Mouse (Mus musculus) hindbrain, postnatal 0 days (tissue): ENCODE measurements at regions not wholly inside any gene's neighbourhood (a gene's known extent, or its start where the extent isn't known, plus 50 kb on each side); places are given as distances from the start of the nearest gene placed in this dataset.

ENCODE experiments used
- ATAC-seq: fragments of 200-750 bp; cut with Nextera tagmentation; 2 replicates; pipeline ENCODE4 v1.8.0; 2017; ENCODE audit warnings: mild to moderate bottlenecking, moderate TSS enrichment, moderate library complexity
- DNase-seq: peaks from one replicate; pipeline ENCODE4 v3.0.0-alpha.2; 2015; ENCODE audit warnings: low spot score
- H3K27ac ChIP-seq: fragments of 300-500 bp; sonication (generic); 2 replicates; pipeline ENCODE4 v1.5.1; 2014; ENCODE audit warnings: mild to moderate bottlenecking
- H3K27me3 ChIP-seq: fragments of 300-500 bp; sonication (generic); 2 replicates; pipeline ENCODE4 v1.6.1; 2014; ENCODE audit warnings: low read length, mixed read lengths; ENCODE audit not compliant: insufficient read depth
- H3K36me3 ChIP-seq: fragments of 300-500 bp; sonication (generic); 2 replicates; pipeline ENCODE4 v1.6.1; 2014; ENCODE audit warnings: low read length, mixed read lengths; ENCODE audit not compliant: insufficient read depth
- H3K4me1 ChIP-seq: fragments of 300-500 bp; sonication (generic); 2 replicates; pipeline ENCODE4 v1.6.1; 2014; ENCODE audit warnings: antibody characterized with exemption, low read length, mixed read lengths; ENCODE audit not compliant: insufficient read depth
- H3K4me2 ChIP-seq: fragments of 300-500 bp; sonication (generic); 2 replicates; pipeline ENCODE4 v1.6.1; 2014; ENCODE audit warnings: low read depth, mild to moderate bottlenecking, low read length, moderate library complexity, mixed read lengths
- H3K4me3 ChIP-seq: fragments of 300-500 bp; sonication (generic); 2 replicates; pipeline ENCODE4 v1.5.1; 2014; ENCODE audit warnings: low read length
- H3K9ac ChIP-seq: fragments of 300-500 bp; sonication (generic); replicated peaks from 2 replicates; pipeline ENCODE4 v1.6.1; 2014; ENCODE audit warnings: mild to moderate bottlenecking, low read length, moderate library complexity, mixed read lengths
- H3K9me3 ChIP-seq: fragments of 300-500 bp; sonication (generic); 2 replicates; pipeline ENCODE4 v1.6.1; 2016; ENCODE audit warnings: low read length, mixed read lengths
- CTCF ChIP-seq: IDR thresholded peaks from 2 replicates; pipeline ENCODE4 v1.5.1; 2016; ENCODE audit warnings: antibody characterized with exemption, control low read depth, low read depth
- WGBS: fragments of 180-500 bp; shearing (Covaris S2); extraction: QIAGEN DNeasy Blood & Tissue Kit; methylation state at CpG from one replicate; pipeline ENCODE4 v1.1.7; 2014; 5-methylcytosine and 5-hydroxymethylcytosine counted together

GRCm38 (mm10) chr15:88503896-88504295, 96.2 kb upstream of the Zdhhc25 start:
- H3K4me3 ChIP-seq = no peak overlapping the region
- no peak for DNase-seq
- H3K9ac ChIP-seq = no peak overlapping the region
- peaks cover 3% of the 10 kb centered on the region; the same call in 1 of the 2 replicates for H3K4me1 ChIP-seq
- no peak for ATAC-seq
- no peak overlapping the region for H3K4me2 ChIP-seq
- H3K9me3 ChIP-seq = no peaks in the 10 kb centered on the region
- no peaks in the 10 kb centered on the region for H3K36me3 ChIP-seq
- no peak for TF ChIP-seq CTCF
- WGBS = 63% methylated on average over 7 of the region's 7 CpGs
- no peak overlapping the region for H3K27ac ChIP-seq
- no peaks in the 10 kb centered on the region for H3K27me3 ChIP-seq

GRCm38 (mm10) chr15:88505491-88506119, 94.5 kb upstream of the Zdhhc25 start:
- DNase-seq (peak; percentile 77), ATAC-seq (peak; percentile 51; the same call in 1 of the 2 replicates)
- Histone ChIP-seq H3K27me3 (no peaks in the 10 kb centered on the region), H3K9me3 (no peaks in the 10 kb centered on the region), H3K4me1 (peaks cover 3% of the 10 kb centered on the region; the same call in 1 of the 2 replicates), H3K4me3 (no peak overlapping the region), H3K9ac (no peak overlapping the region), H3K27ac (no peak overlapping the region), H3K4me2 (no peak overlapping the region), H3K36me3 (no peaks in the 10 kb centered on the region)
- no peak for TF ChIP-seq CTCF
- WGBS = 36% methylated on average over 13 of the region's 13 CpGs

GRCm38 (mm10) chr15:88507886-88508285, 92.2 kb upstream of the Zdhhc25 start:
- H3K27ac ChIP-seq = no peak overlapping the region
- no peak overlapping the region for H3K4me2 ChIP-seq
- H3K4me1 ChIP-seq = no peaks in the 10 kb centered on the region; the same call in 1 of the 2 replicates
- TF ChIP-seq CTCF = no peak
- no peak overlapping the region for H3K9ac ChIP-seq
- ATAC-seq (no peak), DNase-seq (no peak)
- WGBS = 53% methylated on average over 2 of the region's 2 CpGs
- no peaks in the 10 kb centered on the region for H3K27me3 ChIP-seq
- H3K36me3 ChIP-seq = no peaks in the 10 kb centered on the region
- H3K4me3 ChIP-seq = no peak overlapping the region
- H3K9me3 ChIP-seq = no peaks in the 10 kb centered on the region

GRCm38 (mm10) chr15:88508971-88509370, 91.1 kb upstream of the Zdhhc25 start:
- Histone ChIP-seq H3K27me3 (no peaks in the 10 kb centered on the region), H3K4me3 (no peak overlapping the region), H3K36me3 (no peaks in the 10 kb centered on the region), H3K4me2 (no peak overlapping the region), H3K9me3 (no peaks in the 10 kb centered on the region), H3K27ac (no peak overlapping the region), H3K4me1 (no peaks in the 10 kb centered on the region; the same call in 1 of the 2 replicates), H3K9ac (no peak overlapping the region)
- ATAC-seq (no peak), DNase-seq (no peak)
- WGBS = 75% methylated on average over 6 of the region's 6 CpGs
- no peak for TF ChIP-seq CTCF

GRCm38 (mm10) chr15:88509626-88510025, 90.5 kb upstream of the Zdhhc25 start:
- Histone ChIP-seq H3K4me1 (no peaks in the 10 kb centered on the region; the same call in 1 of the 2 replicates), H3K4me3 (no peak overlapping the region), H3K36me3 (no peaks in the 10 kb centered on the region), H3K27ac (no peak overlapping the region), H3K9me3 (no peaks in the 10 kb centered on the region), H3K27me3 (no peaks in the 10 kb centered on the region), H3K4me2 (no peak overlapping the region), H3K9ac (no peak overlapping the region)
- 35% methylated on average over 2 of the region's 2 CpGs for WGBS
- ATAC-seq (no peak), DNase-seq (peak; percentile 58)
- no peak for TF ChIP-seq CTCF

GRCm38 (mm10) chr15:88514091-88514490, 86.0 kb upstream of the Zdhhc25 start:
- no peak for TF ChIP-seq CTCF
- DNase-seq (no peak), ATAC-seq (no peak)
- Histone ChIP-seq H3K4me2 (no peak overlapping the region), H3K4me1 (no peaks in the 10 kb centered on the region), H3K9ac (no peak overlapping the region), H3K36me3 (no peaks in the 10 kb centered on the region), H3K27me3 (no peaks in the 10 kb centered on the region), H3K4me3 (no peak overlapping the region), H3K9me3 (no peaks in the 10 kb centered on the region), H3K27ac (no peak overlapping the region)
- 86% methylated on average over 5 of the region's 5 CpGs for WGBS

GRCm38 (mm10) chr15:88531218-88531617, 68.9 kb upstream of the Zdhhc25 start:
- Histone ChIP-seq H3K9ac (no peak overlapping the region), H3K36me3 (no peaks in the 10 kb centered on the region), H3K27ac (no peak overlapping the region), H3K4me1 (no peaks in the 10 kb centered on the region), H3K27me3 (no peaks in the 10 kb centered on the region), H3K9me3 (0 out of 2 replicates have a peak, but pooled peaks cover 3% of the 10 kb centered on the region), H3K4me3 (no peak overlapping the region), H3K4me2 (no peak overlapping the region)
- ATAC-seq (no peak), DNase-seq (no peak)
- no peak for TF ChIP-seq CTCF
- 88% methylated on average over 1 of the region's 1 CpGs for WGBS
